Mouse (Mus musculus): ENCODE measurements around the gene Apaf1. TPM values are rescaled to one million over a fixed set of nuclear protein-coding genes. Genes with fewer than 3 reads are reported as not detected.
A peak's percentile ranks its signal among the peaks of the same experiment; 100 is the strongest.

Apaf1 gene
- polyA plus RNA-seq, 1 experiment from 2014 or later, result 25.4 TPM

DNA sequence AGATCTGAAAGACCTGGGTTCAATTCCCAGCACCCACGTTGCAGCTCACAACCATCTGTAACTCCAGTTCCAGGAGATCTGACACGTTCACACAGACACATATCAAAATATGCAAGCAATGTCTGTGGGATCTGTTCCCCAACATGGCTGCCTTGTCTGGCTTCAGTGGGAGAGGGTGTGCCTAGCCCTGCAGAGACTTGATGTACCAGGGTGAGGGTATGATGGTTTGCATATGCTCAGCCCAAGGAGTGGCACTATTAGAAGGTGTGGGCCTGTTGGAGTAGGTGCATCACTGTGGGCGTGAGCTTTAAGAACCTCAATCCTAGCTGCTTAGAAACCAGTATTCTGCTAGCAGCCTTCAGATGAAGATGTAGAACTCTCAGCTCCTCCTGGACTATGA, 23.4 kb upstream of the Apaf1 start:
- H3K27ac ChIP-seq, result no peak overlapping the region
- H3K27me3 ChIP-seq (ENCODE audit: low read depth, poor library complexity, severe bottlenecking), result no peaks in the 10 kb centered on the region
- DNase-seq (ENCODE audit: low spot score), result no peak
- WGBS, result 84% methylated on average over 3 of the region's 3 CpGs
- no peak overlapping the region for H3K4me3 ChIP-seq
- no peaks in the 10 kb centered on the region for H3K4me1 ChIP-seq
- peaks cover 13% of the 10 kb centered on the region for H3K36me3 ChIP-seq
- 0 out of 2 replicates have a peak, but pooled peaks cover 2% of the 10 kb centered on the region for H3K9me3 ChIP-seq (replicated peaks)

DNA sequence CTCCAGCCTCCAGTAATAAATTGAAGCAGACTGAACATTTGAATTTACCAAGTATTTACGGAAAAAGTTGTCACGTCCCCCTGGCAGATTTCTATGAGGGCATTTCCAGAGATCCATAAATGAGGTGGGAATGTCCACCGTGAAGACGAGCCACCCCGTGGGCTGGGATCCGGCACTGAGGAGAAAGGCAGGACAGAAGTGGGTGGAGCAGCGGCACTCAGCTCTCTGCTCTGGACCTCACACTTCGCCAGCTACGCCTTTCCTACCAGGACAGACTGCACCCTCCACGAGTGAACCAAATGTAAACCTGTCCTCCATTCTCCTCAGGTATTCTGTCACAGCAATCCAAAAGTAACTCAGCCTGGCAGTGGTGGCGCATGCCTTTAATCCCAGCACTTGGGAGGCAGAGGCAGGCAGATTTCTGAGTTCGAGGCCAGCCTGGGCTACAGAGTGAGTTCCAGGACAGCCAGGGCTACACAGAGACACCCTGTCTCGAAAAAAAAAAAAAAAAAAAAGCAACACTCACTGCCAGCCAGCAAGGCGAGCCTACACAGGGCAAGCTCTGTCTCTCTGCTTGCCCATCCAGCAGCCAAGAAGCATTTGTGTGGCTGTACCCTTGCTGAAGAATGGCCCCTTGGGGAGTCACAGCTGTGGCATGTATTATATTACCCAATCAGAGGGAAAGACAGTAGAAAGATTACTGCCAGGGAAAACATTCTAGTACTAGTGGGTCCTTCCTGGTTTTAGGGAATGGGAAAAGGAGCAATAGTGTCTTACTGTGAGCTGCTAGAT, 20.4 kb upstream of the Apaf1 start:
- H3K27ac ChIP-seq, result no peak overlapping the region
- no peaks in the 10 kb centered on the region for H3K4me1 ChIP-seq
- H3K27me3 ChIP-seq (ENCODE audit: low read depth, poor library complexity, severe bottlenecking), result no peaks in the 10 kb centered on the region
- no peak overlapping the region for H3K4me3 ChIP-seq
- H3K9me3 ChIP-seq (replicated peaks), result 0 out of 2 replicates have a peak, but pooled peaks cover 2% of the 10 kb centered on the region
- 90% methylated on average over 14 of the region's 14 CpGs for WGBS
- peaks cover 13% of the 10 kb centered on the region for H3K36me3 ChIP-seq
- DNase-seq (ENCODE audit: low spot score), result no peak

DNA sequence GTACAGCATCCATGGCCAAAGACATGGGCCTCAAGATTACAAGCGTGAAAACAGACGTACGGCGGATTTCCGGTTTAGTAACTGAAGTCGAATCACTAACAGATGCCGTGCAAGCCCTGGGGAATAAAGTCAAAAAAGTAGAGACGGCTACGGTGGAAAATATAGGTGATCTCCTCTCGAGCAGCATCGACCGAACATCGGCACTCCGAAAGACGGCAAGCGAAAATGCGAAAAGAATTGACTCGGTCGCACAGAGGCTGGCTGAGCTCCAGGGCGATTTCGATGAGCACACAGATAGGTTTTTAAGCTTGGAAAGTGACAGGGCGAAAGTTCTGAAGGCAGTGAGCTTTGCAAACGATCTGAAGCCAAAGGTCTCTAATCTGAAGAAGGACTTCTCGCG, 19.4 kb upstream of the Apaf1 start:
- no peak overlapping the region for H3K27ac ChIP-seq
- 0 out of 2 replicates have a peak, but pooled peaks cover 2% of the 10 kb centered on the region for H3K9me3 ChIP-seq (replicated peaks)
- 94% methylated on average over 25 of the region's 25 CpGs for WGBS
- no peaks in the 10 kb centered on the region for H3K4me1 ChIP-seq
- no peak overlapping the region for H3K4me3 ChIP-seq
- DNase-seq (ENCODE audit: low spot score), result no peak
- no peaks in the 10 kb centered on the region for H3K27me3 ChIP-seq (ENCODE audit: low read depth, poor library complexity, severe bottlenecking)
- peaks cover 13% of the 10 kb centered on the region for H3K36me3 ChIP-seq

DNA sequence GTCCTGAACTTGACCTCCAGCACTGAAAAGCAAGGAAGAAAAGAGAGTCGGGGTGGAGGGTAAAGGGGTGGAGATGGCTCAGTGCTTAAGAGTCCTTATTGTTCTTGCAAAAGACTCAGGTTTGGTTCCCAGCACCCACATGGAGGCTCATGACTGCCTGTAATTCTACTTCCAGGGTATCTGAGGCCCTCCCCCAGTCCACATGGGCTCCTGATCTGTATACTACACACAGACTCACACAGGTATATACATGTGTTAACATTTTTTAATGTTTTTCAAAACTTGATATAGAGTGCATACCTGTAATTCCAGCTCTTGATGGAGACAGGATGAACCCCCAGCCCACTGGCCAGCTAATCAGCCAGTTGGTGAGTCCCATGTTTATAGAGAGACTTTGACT, 17.5 kb upstream of the Apaf1 start:
- H3K27ac ChIP-seq, result no peak overlapping the region
- no peaks in the 10 kb centered on the region for H3K4me1 ChIP-seq
- 0 out of 2 replicates have a peak, but pooled peaks cover 2% of the 10 kb centered on the region for H3K9me3 ChIP-seq (replicated peaks)
- 77% methylated on average over 1 of the region's 1 CpGs for WGBS
- H3K4me3 ChIP-seq, result no peak overlapping the region
- peaks cover 19% of the 10 kb centered on the region for H3K36me3 ChIP-seq
- no peak for DNase-seq (ENCODE audit: low spot score)
- H3K27me3 ChIP-seq (ENCODE audit: low read depth, poor library complexity, severe bottlenecking), result no peaks in the 10 kb centered on the region

DNA sequence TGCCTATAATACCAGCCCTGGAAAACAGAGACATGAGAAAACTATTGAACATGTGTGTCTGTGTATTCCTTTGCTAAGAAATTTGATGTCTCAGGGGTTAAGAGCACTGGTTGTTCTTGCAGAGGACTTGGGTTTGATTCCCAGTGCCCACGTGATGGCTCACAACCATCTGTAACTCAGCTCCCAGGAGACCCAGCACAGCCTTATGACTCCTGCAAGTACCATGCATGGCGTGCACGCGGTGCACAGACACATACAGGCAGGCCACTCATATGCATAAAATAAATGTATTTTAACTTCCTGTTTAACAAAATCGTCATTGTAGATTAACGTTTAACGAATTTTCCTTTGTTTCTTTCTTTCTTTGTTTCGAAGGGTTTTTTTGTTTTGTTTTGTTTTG, 15.5 kb upstream of the Apaf1 start:
- H3K36me3 ChIP-seq, result peaks cover 24% of the 10 kb centered on the region
- H3K4me3 ChIP-seq, result no peak overlapping the region
- DNase-seq (ENCODE audit: low spot score), result no peak
- no peaks in the 10 kb centered on the region for H3K4me1 ChIP-seq
- H3K27ac ChIP-seq, result no peak overlapping the region
- WGBS, result 92% methylated on average over 8 of the region's 8 CpGs
- H3K27me3 ChIP-seq (ENCODE audit: low read depth, poor library complexity, severe bottlenecking), result no peaks in the 10 kb centered on the region
- 0 out of 2 replicates have a peak, but pooled peaks cover 2% of the 10 kb centered on the region for H3K9me3 ChIP-seq (replicated peaks)

DNA sequence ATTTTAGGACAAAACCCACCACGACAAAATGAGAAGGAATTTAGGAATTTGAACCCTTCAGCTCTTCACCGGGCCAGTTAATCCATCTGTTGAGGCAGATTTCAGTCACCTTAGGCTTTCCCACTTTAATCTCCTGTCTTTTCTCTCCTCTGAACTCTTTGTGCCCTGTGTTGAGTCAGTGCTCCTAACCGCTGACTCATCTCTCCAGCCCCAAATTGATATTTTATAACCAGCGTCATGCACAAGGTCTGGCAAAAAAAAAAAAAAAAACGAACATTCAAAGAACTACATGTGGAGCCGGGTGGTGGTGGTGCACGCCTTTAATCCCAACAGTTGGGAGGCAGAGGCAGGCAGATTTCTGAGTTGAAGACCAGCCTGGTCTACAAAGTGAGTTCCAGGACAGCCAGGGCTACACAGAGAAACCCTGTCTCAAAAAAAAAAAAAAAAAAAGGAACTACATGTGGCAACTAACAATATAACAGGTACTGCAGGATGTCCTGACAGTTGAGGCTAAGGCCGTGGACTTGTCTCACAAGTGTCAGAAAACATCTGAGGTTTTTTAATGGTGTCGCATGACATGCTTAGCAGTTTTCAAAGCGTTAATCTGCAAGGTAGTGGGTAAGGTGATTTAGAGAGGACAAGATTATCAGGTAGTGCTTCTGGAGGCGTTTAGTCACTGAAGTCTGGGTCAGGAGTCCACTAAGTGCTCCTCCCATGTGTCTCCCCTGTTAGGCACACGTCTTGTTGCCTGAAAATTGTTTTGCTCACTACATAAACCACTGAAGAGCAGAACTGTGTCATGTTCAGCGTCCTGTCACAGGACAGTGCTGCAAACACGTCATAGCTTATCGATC, 11.9 kb upstream of the Apaf1 start:
- Histone ChIP-seq H3K9me3 (replicated peaks) (no peaks in the 10 kb centered on the region), H3K27ac (no peak overlapping the region), H3K4me3 (no peak overlapping the region), H3K4me1 (no peaks in the 10 kb centered on the region), H3K36me3 (peaks cover 11% of the 10 kb centered on the region), H3K27me3 (ENCODE audit: low read depth, poor library complexity, severe bottlenecking) (no peaks in the 10 kb centered on the region)
- 88% methylated on average over 15 of the region's 15 CpGs for WGBS
- peak; percentile 11 for DNase-seq (ENCODE audit: low spot score)

DNA sequence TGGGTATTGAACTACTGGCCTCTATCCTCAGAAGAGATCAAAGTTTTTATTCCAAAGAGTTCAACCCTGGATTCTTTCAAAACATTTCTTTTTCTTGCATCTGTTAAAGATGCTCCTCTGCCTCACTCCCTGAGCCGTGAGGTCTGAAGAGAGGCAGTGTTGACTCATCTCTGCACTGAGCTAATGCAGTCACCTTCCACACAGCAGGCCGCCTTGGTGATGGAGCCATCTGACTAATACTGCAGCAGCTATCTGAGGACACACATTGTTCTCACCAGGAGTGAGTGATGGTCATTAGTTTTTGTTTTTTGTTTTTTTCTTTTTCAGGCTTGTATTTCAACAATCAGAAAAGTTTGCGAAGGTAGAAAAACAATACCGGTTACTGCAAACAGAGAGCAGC, 10.2 kb upstream of the Apaf1 start:
- peaks cover 11% of the 10 kb centered on the region for H3K36me3 ChIP-seq
- WGBS, result 90% methylated on average over 4 of the region's 4 CpGs

DNA sequence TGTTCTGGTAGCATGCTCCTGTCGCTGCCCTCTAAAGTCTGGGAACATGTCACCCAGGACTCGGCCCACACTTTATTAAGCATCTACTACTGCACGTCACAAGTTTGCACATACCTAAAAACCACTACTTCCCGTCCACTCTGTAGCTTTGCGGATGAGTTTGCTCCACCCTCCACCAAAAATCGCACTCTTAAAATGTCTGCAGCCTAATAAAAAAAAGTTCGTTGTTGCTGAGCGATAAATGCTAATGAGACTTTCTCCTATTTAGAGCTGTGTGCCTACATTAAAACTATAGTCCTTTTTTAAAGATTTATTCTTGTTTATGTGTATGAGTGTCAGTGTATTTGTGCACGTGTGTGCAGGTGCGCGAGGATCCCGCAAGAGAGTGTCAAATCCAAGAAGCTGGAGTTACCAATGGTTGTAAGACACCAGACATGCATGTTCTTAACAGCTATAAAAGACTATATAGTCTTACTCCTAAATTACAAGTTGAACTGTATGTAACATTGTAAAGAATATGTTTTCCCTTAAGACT, 890 bp upstream of the Apaf1 start:
- Histone ChIP-seq H3K36me3 (peaks cover 11% of the 10 kb centered on the region), H3K9me3 (replicated peaks) (no peaks in the 10 kb centered on the region), H3K27ac (peak overlapping the region; percentile 93), H3K4me3 (peak overlapping the region; percentile 89), H3K4me1 (no peaks in the 10 kb centered on the region), H3K27me3 (ENCODE audit: low read depth, poor library complexity, severe bottlenecking) (no peaks in the 10 kb centered on the region)
- DNase-seq (ENCODE audit: low spot score), result no peak
- 57% methylated on average over 12 of the region's 12 CpGs for WGBS

More for the DNA sequence above, 10.2 kb upstream of the Apaf1 start:
- no peak for DNase-seq (ENCODE audit: low spot score)
- Histone ChIP-seq H3K9me3 (replicated peaks) (no peaks in the 10 kb centered on the region), H3K27ac (no peak overlapping the region), H3K27me3 (ENCODE audit: low read depth, poor library complexity, severe bottlenecking) (no peaks in the 10 kb centered on the region), H3K4me3 (no peak overlapping the region), H3K4me1 (no peaks in the 10 kb centered on the region)

DNA sequence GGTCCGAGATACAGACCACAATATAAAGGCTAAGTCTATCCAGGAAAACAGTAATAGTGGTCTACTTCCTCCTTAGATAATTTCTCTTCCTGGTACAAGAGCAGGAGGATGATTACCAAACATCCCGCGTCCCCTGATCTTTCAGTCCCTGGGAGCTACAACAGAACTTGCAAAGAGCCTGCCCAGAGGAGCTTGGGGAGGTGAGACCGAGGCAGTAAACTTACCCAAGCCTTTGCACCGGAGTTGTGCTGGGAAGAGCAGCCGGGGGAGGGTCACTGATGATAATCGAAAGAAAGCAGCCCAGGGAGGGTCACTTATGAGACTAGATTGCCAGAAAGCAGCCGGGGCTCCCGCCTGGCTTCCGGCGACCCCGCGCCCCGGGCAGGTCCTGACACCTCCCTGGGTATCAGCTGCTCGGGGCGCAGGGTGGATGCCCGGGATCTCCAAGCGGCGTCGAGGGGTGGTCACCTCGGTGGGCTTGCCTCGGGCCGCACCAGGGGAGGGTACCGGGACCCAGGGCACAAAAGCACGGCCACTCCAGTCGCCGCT, 537 bp downstream of the Apaf1 start:
- no peak for DNase-seq (ENCODE audit: low spot score)
- peaks cover 26% of the 10 kb centered on the region for H3K36me3 ChIP-seq
- WGBS, result under 1% methylated on average over 27 of the region's 27 CpGs

DNA sequence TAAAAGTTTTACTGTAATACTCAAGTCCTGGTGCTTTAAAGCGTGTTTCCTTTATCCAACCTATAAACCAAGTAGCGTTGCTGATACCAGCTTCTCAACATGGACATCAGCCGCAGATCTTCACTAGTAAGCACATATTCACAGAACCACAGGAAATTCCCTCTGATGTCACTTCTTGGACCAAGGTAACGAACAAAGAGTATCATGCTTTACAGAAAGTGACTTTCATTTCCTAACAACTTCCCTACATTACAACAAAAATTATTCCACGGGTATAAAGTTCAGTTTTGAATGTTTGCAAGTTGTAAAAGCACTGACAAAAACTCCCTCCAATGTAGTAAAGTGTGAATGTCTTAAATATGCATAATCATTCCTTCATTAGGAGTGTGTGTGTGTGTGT, 2.0 kb downstream of the Apaf1 start:
- Histone ChIP-seq H3K27me3 (ENCODE audit: low read depth, poor library complexity, severe bottlenecking) (no peaks in the 10 kb centered on the region), H3K4me1 (no peaks in the 10 kb centered on the region), H3K4me3 (no peak overlapping the region), H3K27ac (no peak overlapping the region), H3K9me3 (replicated peaks) (no peaks in the 10 kb centered on the region), H3K36me3 (peaks cover 40% of the 10 kb centered on the region)
- DNase-seq (ENCODE audit: low spot score), result no peak
- WGBS, result 90% methylated on average over 5 of the region's 5 CpGs

More for the DNA sequence above, 537 bp downstream of the Apaf1 start:
- Histone ChIP-seq H3K4me3 (peak overlapping the region; percentile 89), H3K4me1 (no peaks in the 10 kb centered on the region), H3K9me3 (replicated peaks) (no peaks in the 10 kb centered on the region), H3K27ac (peak overlapping the region; percentile 93), H3K27me3 (ENCODE audit: low read depth, poor library complexity, severe bottlenecking) (no peaks in the 10 kb centered on the region)

DNA sequence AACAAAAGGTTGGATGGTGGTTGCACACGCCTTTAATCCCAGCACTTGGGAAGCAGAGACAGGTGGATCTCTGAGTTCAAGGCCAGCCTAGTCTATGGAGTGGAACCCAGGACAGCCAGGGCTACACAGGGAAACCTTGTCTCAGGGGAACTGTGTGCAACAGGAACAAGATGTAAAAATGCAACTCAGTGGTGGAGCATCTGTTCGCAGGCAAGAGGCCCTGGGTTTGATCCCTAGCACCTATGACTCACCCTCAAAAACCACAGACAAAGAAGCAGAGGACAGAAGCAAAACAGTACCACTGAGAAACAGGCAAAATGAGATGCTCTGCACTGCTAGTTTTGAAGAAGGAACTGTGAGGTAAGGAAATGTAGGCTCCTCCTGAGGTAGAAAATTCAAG, 5.9 kb downstream of the Apaf1 start:
- H3K27me3 ChIP-seq (ENCODE audit: low read depth, poor library complexity, severe bottlenecking), result no peaks in the 10 kb centered on the region

DNA sequence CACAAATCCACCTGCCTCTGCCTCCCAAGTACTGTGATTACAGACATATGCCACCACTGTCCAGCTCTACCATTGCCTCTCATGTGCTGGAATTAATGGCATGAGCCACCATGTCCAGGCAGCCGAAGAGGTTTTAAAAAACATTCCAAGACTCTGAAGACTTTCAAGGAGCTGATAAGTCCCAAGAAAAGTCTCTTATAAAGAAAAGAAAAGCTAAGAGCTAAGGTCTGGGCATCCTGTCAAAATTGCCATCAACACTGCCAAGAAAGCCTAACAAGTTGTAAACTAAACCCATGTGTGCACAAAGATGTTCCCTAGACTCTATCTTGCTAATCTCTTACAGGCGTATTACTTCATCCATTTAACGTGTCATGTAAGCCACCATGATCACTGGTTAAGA, 9.2 kb downstream of the Apaf1 start:
- 92% methylated on average over 3 of the region's 3 CpGs for WGBS
- no peak overlapping the region for H3K4me3 ChIP-seq
- peaks cover 62% of the 10 kb centered on the region for H3K36me3 ChIP-seq
- no peak overlapping the region for H3K27ac ChIP-seq
- DNase-seq (ENCODE audit: low spot score), result no peak
- H3K4me1 ChIP-seq, result no peaks in the 10 kb centered on the region
- no peaks in the 10 kb centered on the region for H3K9me3 ChIP-seq (replicated peaks)
- no peaks in the 10 kb centered on the region for H3K27me3 ChIP-seq (ENCODE audit: low read depth, poor library complexity, severe bottlenecking)

More for the DNA sequence above, 5.9 kb downstream of the Apaf1 start:
- no peak for DNase-seq (ENCODE audit: low spot score)
- no peaks in the 10 kb centered on the region for H3K9me3 ChIP-seq (replicated peaks)
- H3K27ac ChIP-seq, result no peak overlapping the region
- H3K36me3 ChIP-seq, result peaks cover 61% of the 10 kb centered on the region
- no peaks in the 10 kb centered on the region for H3K4me1 ChIP-seq
- 87% methylated on average over 2 of the region's 2 CpGs for WGBS
- no peak overlapping the region for H3K4me3 ChIP-seq

Data from limb, embryonic 10.5 days (tissue).